Mouse (Mus musculus): ENCODE data around the gene Map4k3. TPM values are rescaled to one million over a fixed set of nuclear protein-coding genes. Genes with fewer than 3 reads are reported as not detected.
A peak's percentile ranks its signal among the peaks of the same experiment; 100 is the strongest.
"Not testable (repeated sequence)": the region's sequence is repeated elsewhere in the genome, so short reads cannot be mapped to it uniquely, and the experiment has no call there.

The Map4k3 gene
- total RNA-seq, 2 experiments from 2014 or later = 67.7 to 72.9 TPM

DNA sequence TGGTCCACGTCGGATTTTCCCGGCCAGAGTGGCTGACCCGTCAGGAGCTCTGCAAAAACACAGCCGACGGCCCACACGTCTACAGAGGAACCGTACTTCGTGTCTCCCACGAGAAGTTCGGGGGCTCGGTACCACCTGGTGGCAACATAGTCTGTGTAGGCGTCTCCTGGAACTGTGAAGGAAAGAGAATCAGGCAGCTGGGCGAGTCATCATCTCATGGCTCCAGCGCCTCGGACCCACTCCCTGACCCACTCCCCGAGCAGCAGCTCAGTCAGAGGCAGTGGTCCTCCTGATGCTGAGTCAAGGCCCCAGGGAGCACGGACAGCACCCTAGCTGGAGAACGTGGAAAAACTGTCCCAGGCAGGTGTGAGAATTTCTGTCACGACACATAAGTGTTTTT is 184.6 kb downstream of the Map4k3 start:
- intact Hi-C loops (cut with DNase I) = no loop called here
- DNase-seq = no peak

DNA sequence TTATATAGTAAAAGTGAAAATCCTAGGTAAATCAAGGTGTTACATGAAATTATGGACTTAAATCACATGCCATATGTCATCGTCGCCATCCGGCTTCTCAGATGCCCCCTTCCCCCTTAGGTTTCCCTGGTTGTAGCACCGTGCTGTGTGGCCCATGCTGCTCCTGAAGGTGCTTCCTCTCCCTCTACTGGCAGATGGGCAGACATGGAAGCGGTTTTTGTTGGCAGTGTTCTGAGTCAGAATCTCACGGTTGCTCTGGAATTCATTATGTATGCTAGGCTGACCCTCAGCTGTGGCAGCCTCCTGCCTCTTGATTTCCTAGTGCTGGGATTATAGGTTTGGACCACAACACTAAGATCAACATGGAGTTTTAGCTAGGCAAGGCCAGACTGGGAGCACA is 191.1 kb downstream of the Map4k3 start:
- intact Hi-C loops (cut with DNase I) = no loop called here
- peak; percentile 33 for DNase-seq

DNA sequence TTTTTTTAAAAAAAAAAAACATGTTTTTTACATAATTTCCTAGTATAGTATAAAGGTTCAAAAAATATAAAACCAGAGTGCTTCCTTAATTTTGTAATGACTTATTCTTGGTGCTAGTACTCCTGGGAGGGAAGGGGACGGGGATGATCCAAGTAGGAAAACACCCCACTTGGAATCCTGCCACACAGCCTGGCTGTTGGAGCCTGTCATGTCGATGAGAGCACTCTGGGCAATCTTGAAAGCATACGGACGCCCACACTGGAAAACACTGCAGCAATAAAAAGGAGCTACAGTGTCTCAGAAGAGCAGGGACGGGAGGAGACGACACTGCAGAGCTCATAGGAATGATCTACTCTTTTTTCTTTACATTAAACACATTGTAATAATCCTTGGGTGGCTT is 192.7 kb downstream of the Map4k3 start:
- peak; percentile 36 for DNase-seq
- intact Hi-C loops (cut with DNase I) = no loop called here

DNA sequence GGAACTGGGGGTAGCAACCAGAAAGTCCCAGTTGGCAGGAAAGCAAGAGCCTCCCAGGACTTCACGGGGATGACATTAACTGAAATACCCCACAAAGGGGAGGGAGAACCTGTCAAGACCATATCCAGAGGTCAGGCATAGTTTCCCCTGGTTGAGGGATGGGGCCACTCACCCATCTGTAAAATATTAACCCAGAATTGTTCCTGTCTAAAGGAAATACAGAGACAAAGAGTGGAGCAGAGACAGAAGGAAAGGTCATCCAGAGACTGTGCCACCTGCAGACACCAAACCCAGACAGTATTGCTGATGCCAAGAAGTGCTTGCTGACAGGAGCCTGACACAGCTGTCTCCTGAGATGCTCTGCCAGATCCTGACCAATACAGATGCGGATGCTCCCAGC is 196.9 kb downstream of the Map4k3 start:
- intact Hi-C loops (cut with DNase I); DNase-seq: not testable (repeated sequence)

Other genes starting within 250 kb of the Map4k3 start
- gene Sos1, start 248.0 kb downstream of the Map4k3 start, total RNA-seq (2021) = 10 to 100 TPM; 43.5 to 45.9 TPM
- 1 to 10 TPM; 5.8 to 6.1 TPM for gene Cdkl4, start 150.7 kb downstream of the Map4k3 start, total RNA-seq (2021)
- gene Tmem178, start 216.1 kb upstream of the Map4k3 start, total RNA-seq (2021) = 10 to 100 TPM; 37.9 to 41.7 TPM